Mouse (Mus musculus) cerebellum, adult 18-20 months (tissue): ENCODE measurements around the gene Prkcb.
A peak's percentile ranks its signal among the peaks of the same experiment; 100 is the strongest.

Source experiments
- DNase-seq, 2 experiments: peaks; one replicate each; pipeline ENCODE4 v3.0.0; 2021

Gene Prkcb

GRCm38 (mm10) chr7:122406625-122407024 is 118.1 kb downstream of the Prkcb start:
- DNase-seq: no peak

- no peak for DNase-seq
Measured at GRCm38 (mm10) chr7:122409945-122410344, 121.4 kb downstream of the Prkcb start.

DNA sequence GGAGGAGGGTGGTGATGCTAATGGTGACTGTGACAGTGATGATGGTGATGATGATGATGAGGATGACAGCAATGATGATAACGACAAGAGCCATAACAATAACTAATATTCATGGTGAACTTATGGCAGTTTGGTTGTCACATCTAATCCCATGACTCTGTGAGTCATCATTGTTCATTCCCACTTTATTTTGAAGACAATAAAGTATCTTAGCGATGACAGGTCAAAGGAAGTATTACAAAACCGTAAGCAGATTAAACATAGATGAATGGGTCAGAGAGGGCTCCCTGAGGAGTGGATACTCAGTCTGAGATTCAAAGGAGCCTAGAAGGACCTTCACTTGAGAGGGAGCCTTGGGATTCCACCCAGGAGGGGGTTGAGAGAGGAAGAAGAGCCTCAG is 122.3 kb downstream of the Prkcb start:
- no peak for DNase-seq

DNA sequence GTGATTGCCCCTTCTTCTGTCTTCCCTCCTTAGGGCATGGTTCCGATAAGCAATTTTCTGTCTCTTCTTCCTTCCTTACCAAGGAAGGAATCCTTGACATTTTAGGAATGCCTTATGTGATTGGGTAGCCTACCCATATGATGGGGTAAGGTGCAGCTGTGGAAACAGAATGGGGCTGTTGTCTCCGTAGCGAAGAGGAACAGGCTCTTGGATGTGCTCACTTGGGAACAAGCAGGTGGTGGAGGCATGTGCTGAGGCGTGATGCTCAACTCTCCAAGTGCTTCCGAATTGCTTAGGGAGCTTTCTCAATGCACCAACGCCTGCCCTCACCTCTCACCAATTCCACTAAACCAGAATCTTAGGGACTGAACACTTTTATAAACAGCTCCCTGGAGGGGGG is 124.7 kb downstream of the Prkcb start:
- DNase-seq: no peak

DNA sequence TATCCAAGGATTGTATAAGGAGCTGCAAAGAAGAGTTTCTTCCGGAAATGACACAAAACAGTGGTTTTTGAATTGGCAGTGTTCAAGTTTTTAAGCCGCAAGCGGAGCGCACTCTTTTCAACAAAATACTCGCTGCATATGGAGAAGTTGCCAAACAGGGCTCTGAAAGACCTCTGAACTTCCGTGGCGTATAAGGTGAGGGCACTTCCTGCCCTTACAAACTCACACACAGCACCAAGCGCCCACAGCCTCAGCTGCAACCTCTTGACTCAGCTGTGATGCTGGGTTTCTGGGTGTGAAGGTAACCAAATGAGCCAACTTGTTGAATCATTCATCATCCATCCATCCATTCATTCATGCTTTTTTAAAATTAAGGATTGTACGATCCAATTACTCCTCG is 125.6 kb downstream of the Prkcb start:
- DNase-seq: no peak

- peak in 1 of 2 experiments; percentile 49 for DNase-seq
Measured at GRCm38 (mm10) chr7:122414608-122415007, 126.1 kb downstream of the Prkcb start.

DNA sequence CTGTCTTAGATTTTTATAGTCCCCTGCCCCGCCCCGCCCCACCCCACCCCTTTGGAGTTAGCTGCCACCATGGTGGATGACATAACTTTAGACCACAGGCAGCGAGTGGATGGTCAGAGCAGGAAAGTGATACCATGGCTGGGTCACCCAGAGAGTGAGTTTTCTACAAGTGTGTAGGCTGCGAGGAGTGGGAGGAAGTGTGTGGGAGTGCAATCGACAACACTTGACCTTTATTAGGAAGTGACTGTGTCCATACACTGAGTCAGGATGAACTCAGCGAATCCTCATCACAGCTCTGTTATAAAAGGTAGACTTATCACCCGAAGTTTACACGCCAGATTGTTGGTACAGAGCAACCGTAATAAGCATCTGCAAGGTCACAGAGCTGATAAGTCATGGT is 126.8 kb downstream of the Prkcb start:
- no peak for DNase-seq

- DNase-seq: no peak
Measured at GRCm38 (mm10) chr7:122415904-122416303, 127.4 kb downstream of the Prkcb start.

DNA sequence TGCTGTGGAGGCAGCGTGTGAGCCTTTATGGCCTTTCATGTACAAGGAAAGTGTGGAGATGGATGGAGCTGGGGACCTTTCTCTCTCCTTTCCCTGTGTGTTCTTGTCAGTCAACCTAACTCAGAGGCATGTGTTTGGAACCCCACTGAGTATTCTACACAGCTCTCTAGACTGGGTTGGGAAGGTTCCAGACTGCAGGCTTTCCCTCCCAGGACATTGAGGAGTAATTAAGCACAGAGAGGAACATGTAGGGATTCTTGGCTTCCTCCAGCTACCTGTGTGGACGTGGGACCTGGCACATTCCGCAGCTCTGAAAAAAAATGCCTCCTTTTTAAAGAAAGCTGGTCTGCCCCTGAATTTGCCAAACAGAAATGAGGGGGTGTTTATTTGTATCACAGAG is 130.0 kb downstream of the Prkcb start:
- DNase-seq: peak; percentile 48 to 66

DNA sequence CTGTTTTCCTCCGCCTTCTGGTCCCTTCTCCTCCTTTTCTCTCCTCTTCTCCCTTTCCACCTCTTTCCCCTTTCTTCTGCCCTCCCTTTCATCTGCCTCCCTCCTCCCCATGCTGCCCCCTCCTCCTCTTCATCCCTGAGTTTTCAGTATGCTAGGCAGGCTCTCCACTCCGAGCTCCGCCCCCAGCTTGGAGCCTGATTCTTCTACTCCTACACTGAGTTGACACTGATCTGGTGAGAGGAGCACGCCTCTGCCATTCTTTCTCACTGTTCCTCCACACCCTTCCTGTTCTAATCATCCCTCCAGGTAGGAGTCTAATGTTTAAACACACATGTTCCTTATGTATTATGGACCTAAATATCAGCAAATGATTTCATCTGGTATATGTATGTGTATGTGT is 135.3 kb downstream of the Prkcb start:
- DNase-seq: no peak

- DNase-seq: peak; percentile 71 to 80
Measured at GRCm38 (mm10) chr7:122429134-122429533, 140.6 kb downstream of the Prkcb start.

DNA sequence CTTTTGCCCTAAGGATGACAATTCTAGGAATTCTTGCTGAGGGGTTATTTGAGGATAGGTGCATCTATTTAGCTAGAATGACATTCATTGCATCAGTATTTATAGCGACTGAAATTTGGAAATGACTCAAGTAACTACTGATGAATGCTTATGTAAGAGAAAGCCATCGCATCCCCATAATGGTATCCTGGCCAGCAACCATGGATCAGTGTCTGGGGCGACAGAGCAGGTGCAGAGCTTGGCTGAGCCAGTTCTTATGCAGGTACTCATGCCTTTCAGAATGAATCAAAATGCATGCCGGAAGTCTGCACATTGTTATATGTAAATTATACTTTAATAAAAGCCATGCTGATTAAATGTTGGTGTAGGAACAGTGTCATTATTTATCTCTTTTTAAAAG is 143.8 kb downstream of the Prkcb start:
- peak; percentile 57 to 70 for DNase-seq

DNA sequence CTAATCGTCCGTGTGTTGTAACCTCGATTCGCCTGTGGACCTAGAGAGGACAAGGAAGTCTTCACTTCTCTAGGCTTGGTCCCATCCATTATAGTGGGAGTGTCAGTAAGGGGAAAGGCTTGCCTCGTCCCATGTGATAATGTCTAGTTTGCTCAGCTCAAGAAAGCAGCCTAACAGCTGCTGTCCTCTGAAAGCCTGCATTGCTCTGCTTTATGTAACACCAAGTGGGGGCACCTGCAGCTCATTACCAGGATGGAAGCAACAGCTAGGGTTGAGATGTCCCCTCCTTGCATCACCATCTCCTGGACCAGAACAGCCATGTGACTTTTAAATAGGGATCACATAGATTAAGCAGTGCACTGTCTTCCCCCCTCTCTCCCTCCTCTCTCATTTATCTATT is 144.8 kb downstream of the Prkcb start:
- DNase-seq: no peak

DNA sequence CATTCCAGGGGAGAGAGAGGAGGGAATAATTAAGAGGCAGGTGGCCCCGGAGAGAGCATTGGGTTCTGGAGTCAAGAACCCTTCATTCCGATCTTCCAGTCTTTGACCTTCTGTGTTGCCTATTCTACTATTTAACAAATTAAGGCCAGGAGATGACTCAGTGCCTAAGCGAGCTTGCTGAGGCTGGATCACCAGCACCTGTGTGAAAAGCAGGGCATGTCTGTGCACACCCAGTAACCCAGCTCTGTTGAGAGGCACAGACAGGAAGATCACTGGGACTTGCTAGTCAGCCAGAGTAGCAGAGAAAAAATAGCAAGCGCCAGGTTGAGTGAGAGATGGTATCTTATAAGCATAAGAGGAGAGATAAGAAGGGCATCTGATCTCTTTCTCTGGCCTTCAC is 146.4 kb downstream of the Prkcb start:
- DNase-seq: peak in 1 of 2 experiments; percentile 33

DNA sequence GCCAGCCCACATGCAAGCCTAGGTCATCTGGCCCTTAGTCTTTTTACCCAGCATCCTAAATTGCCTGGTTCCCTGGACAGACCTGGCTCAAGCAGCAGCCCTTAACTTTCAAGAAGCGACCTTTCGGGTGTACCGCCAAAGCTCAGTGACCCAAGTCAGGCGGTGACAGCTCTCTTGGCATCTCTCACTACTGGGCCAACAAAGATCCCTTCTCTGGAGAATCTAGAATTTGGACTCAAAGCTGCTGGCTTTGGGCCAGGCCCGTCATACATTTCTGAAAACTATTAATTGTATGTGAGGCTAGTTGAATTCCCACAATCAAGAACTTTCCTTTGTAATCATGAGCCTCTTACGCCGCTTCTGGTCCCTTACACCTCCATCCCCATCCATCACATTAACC is 147.0 kb downstream of the Prkcb start:
- peak; percentile 37 to 42 for DNase-seq

DNA sequence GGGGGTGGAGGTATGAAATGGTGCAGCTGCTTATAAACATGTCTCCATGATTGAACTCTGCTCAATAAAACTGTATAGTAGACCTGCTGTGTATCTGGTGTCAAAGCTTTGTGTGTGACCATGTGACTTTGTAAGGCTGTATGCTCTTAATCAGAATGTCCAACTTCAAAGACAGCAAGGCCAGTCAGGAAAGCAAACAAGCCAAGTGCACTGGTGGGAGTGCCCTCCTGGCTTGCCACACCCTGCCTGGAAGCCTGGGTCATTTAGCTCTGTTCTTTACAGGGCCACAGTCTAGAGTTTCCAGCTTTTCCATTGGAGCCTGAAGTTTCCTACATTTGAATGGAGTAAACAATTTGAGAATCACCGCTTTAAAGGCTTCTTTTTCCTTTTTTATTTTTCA is 148.8 kb downstream of the Prkcb start:
- DNase-seq: no peak

DNA sequence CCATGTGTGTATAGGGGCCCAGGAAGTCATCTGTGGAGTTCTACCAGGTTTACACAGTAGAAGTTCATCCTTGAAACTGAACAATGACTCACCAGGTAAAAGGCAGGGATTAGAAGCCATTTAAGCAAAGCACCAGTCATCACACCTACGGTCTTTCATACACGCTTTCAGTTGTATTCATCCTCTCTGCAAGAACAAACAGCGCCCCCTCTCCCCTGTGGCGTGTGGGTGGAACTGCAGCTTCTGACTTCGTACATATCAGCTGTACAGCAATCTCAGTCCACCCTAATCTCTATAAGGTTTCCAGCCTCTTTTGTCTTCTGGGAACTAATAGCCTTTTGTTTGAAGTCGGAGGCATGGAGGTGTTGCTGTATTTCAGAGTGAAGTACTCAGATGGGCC is 156.5 kb downstream of the Prkcb start:
- peak; percentile 42 to 54 for DNase-seq

DNA sequence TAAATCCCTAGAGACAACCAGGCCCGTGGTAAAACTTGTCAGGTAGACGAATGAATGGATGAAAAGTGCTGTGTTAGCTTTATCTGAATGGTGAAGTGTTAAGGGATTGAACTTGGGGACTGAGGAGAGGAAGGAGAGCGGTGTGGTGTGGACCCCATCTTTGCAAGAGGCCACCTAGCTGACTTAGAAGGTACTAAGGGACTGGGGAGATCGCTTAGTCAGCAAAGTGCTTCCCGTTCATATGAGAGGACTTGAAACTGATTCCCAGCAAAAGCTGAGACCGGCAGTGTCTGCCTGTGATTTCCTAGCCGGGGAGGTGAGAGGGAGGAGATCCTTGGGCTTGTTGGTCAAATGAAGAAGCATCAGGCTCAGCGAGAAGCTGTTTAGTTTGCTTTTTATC is 164.1 kb downstream of the Prkcb start:
- no peak for DNase-seq

DNA sequence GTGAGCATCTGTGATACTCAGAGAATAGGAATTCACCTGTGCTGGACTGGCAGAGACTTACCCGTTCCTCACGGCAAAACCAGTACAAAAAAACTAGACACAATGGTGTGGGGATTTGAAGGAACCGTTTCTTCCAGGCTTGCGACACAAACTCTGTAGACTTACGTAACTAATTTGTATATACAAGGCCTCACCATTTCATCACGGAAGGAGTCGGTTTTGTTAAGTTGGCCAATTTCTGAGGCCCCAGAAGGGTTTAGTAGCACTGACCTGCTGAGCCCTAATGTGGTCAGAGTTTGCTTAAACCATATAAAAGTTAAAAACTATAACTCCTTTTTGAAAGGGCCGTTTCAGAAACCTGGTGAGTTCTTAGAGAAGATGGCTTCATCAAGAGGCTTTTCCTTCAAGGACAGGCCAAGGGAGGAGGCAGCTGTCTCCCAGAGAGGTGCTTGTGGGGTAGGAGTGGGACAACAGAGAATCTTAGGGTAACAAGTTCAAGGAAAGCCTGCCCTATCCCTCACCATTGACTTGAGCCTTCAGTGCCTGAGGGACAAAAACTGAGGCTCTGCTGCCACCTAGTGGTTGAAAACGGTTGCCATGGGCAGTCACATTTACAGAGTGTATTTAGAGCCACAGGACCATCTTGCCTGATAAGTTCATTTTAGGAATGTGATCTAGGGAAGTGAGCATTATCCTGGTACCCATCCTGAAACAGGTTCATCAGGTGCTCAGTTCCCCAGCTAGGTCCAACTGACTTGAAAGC is 170.8 kb downstream of the Prkcb start:
- DNase-seq: peak; percentile 86 to 90

- no peak for DNase-seq
Measured at GRCm38 (mm10) chr7:122460020-122460419, 171.5 kb downstream of the Prkcb start.

GRCm38 (mm10) chr7:122465823-122466549 is 177.4 kb downstream of the Prkcb start:
- DNase-seq: peak in 1 of 2 experiments; percentile 55

DNA sequence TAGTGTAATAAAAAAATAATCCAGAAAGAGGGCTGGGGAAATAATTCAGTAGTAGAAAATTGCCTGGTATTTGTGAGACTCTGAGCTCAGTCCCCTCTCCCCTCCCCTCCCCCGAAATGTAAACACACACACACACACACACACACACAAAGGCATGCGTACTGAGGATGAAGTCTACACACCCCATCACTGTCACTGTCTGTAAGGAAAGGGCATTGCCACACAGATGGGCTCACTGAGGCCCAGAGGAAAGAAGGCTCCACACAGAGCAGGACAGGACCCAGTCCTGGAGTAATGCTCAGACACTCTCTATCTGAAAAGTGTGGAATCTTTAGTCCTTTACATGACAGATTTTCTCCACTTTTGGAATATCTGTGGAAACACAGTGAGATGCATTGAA is 178.2 kb downstream of the Prkcb start:
- no peak for DNase-seq

DNA sequence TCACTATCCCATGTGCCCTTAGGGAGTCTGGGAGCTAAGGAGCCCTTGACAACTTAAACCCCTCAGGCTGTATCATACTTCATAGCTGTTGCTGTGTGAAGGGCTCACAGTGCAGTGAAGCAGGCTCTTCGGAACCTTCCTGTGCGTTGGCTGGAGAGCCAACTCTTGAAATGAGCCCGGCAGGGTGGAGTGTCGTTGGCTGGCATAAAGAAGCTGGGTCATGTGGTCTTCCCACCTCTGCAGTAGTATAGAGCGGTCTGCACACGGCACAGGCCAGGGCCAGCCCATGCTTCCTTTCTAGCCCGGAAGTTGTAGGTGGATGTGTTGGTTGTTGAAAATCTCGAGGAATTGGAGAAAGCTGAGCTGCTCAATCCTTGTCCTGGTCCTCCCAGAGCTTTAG is 179.3 kb downstream of the Prkcb start:
- no peak for DNase-seq
